11 mouse cellular contexts compared by ENCODE assay signal in genomic region chr11:79885713-79886393, GRCm38 (mm10).
DNase-seq lines count a peak whose midpoint lies in the region; ATAC-seq and TF ChIP-seq lines count a peak whose summit lies in the region.
"Had no signal": no experiment of that assay in that cellular context is flagged by ENCODE, and none has a peak within 500 bp of the region (broad histone marks: within the 10 kb centered on the region; RNA-seq: fewer than 3 reads in every experiment).

No protein-coding gene starts in this region.

- no peak overlapping the region for H3K27ac ChIP-seq in forebrain, embryonic 13.5 days
- H3K27ac ChIP-seq: heart, embryonic 15.5 days had no signal

- DNase-seq in gastrocnemius, postnatal 10 days, result peak; percentile 65
- peak; percentile 57 for DNase-seq in kidney, postnatal 10 days
- no peak for DNase-seq in left cerebral cortex, adult 11 months (ENCODE audit: low spot score)
- DNase-seq in cerebellum, adult 11 months, result no peak
- DNase-seq: cerebellum, postnatal 14 days; right cerebral cortex, postnatal 4 days had no signal

- no peaks in the 10 kb centered on the region for H3K27me3 ChIP-seq in myocyte (ENCODE audit: control insufficient read depth, insufficient read depth, insufficient read length)
- H3K27me3 ChIP-seq in forebrain, embryonic 13.5 days, result no peaks in the 10 kb centered on the region
- H3K27me3 ChIP-seq: heart, embryonic 15.5 days had no signal

- ATAC-seq in common myeloid progenitor, adult 5-6 weeks (replicated peaks; ENCODE audit: low read depth, poor library complexity, severe bottlenecking), result peak; percentile 66
- ATAC-seq in forebrain, embryonic 13.5 days, result no peak
- ATAC-seq: inflammation-experienced regulatory T-cells, adult 6 months had no signal

- H3K9me3 ChIP-seq in forebrain, embryonic 13.5 days (replicated peaks), result no peaks in the 10 kb centered on the region
- H3K9me3 ChIP-seq: heart, embryonic 15.5 days had no signal

- TF ChIP-seq POLR2A in myocyte (IDR thresholded peaks at IDR 0.05; ENCODE audit: insufficient read length, low read depth), result no peak

- WGBS in forebrain, embryonic 13.5 days, result 89% methylated on average over 13 of the region's 13 CpGs

- H3ac ChIP-seq in myocyte (ENCODE audit: control insufficient read depth, insufficient read length), result no peak overlapping the region

- H3K4me1 ChIP-seq in forebrain, embryonic 13.5 days, result no peaks in the 10 kb centered on the region
- H3K4me1 ChIP-seq: heart, embryonic 15.5 days had no signal

- H3K4me2 ChIP-seq in myocyte (ENCODE audit: low read depth), result peak overlapping the region; percentile 5
- no peak overlapping the region for H3K4me2 ChIP-seq in forebrain, embryonic 13.5 days
- H3K4me2 ChIP-seq: heart, embryonic 15.5 days had no signal

- H3K79me2 ChIP-seq in myocyte (ENCODE audit: control insufficient read depth, insufficient read depth), result no peaks in the 10 kb centered on the region

- H3K9ac ChIP-seq in forebrain, embryonic 13.5 days, result no peak overlapping the region
- H3K9ac ChIP-seq: heart, embryonic 15.5 days had no signal

- no peaks in the 10 kb centered on the region for H3K36me3 ChIP-seq in myocyte (ENCODE audit: control insufficient read depth, insufficient read depth)
- no peaks in the 10 kb centered on the region for H3K36me3 ChIP-seq in forebrain, embryonic 13.5 days (ENCODE audit: poor library complexity, severe bottlenecking)
- H3K36me3 ChIP-seq: heart, embryonic 15.5 days had no signal

- no peak overlapping the region for H3K4me3 ChIP-seq in myocyte
- no peak overlapping the region for H3K4me3 ChIP-seq in forebrain, embryonic 13.5 days
- H3K4me3 ChIP-seq: heart, embryonic 15.5 days had no signal

TF ChIP-seq in myocyte, 11 proteins besides CTCF, POLR2A, EP300 and RAD21:
- no peak for TF ChIP-seq MAX (IDR thresholded peaks at IDR 0.05; ENCODE audit: low read depth)
- peak; percentile 91 for TF ChIP-seq TCF12 (IDR thresholded peaks at IDR 0.05; ENCODE audit: insufficient read depth, poor library complexity, severe bottlenecking)
- TF ChIP-seq E2F4 (IDR thresholded peaks at IDR 0.05; ENCODE audit: insufficient read depth), result no peak
- TF ChIP-seq SRF (IDR thresholded peaks at IDR 0.05; ENCODE audit: control insufficient read depth, insufficient read length, low read depth), result peak; percentile 95
- peak; percentile 77 to 98 (median 94) for TF ChIP-seq MYOD1 (IDR thresholded peaks at IDR 0.05; ENCODE audit: control insufficient read depth in 1 of 3, insufficient read length in 2 of 3, low read depth in 2 of 3)
- TF ChIP-seq MYOG (IDR thresholded peaks at IDR 0.05; ENCODE audit: control insufficient read depth in 1 of 3, insufficient read depth in 1 of 3, insufficient read length in 2 of 3, low read depth in 2 of 3), result peak; percentile 83 to 97 (median 93)
- peak; percentile 67 for TF ChIP-seq TCF3 (IDR thresholded peaks at IDR 0.05; ENCODE audit: insufficient read length, low read depth)

Comparison
In these comparisons a context has a peak if more than half of its experiments do, and no peak if none do; other contexts are left out.
1. DNase-seq: peak in gastrocnemius, postnatal 10 days (single experiment) and kidney, postnatal 10 days (single experiment); none in left cerebral cortex, adult 11 months (single experiment) and cerebellum, adult 11 months (single experiment).